Mouse (Mus musculus): ENCODE data around the gene Nol12.

- TF ChIP-seq CTCF (IDR thresholded peaks at IDR 0.05; ENCODE audit: low read depth, low read length), result no peak
- no peak for TF ChIP-seq POLR2A (IDR thresholded peaks at IDR 0.05; ENCODE audit: insufficient read depth, low read length)
- TF ChIP-seq EP300 (IDR thresholded peaks at IDR 0.05; ENCODE audit: insufficient read depth, low read depth, low read length), result no peak
Measured at GRCm38 (mm10) chr15:78990093-78990463, 55.3 kb downstream of the Nol12 start.
